Mouse (Mus musculus) small intestine, adult 2 months (tissue): Measurements from ENCODE around the gene Zfp385b. TPM values are rescaled to one million over a fixed set of nuclear protein-coding genes. Genes with fewer than 3 reads are reported as not detected.

Experiments
- H3K27ac ChIP-seq: fragments of 200-500 bp; 2 replicates; pipeline ENCODE4 v1.5.1; 2012; ENCODE audit warnings: low read depth, low read length, control low read depth, inconsistent platforms; ENCODE audit not compliant: insufficient read depth
- H3K27me3 ChIP-seq: fragments of 200-500 bp; 2 replicates; pipeline ENCODE4 v1.6.1; 2012; ENCODE audit warnings: mild to moderate bottlenecking, moderate library complexity, low read length, inconsistent platforms; ENCODE audit not compliant: control insufficient read depth, insufficient read depth
- H3K36me3 ChIP-seq: fragments of 200-500 bp; 2 replicates; pipeline ENCODE4 v1.6.1; 2012; ENCODE audit warnings: mild to moderate bottlenecking, low read length, control low read depth, inconsistent platforms; ENCODE audit not compliant: control insufficient read depth, insufficient read depth
- H3K4me1 ChIP-seq: fragments of 200-500 bp; 2 replicates; pipeline ENCODE4 v1.6.1; 2012; ENCODE audit warnings: low read length, inconsistent platforms, mixed read lengths; ENCODE audit not compliant: control insufficient read depth, insufficient read depth, insufficient read length
- H3K4me3 ChIP-seq: fragments of 200-500 bp; 2 replicates; pipeline ENCODE4 v1.5.1; 2012; ENCODE audit warnings: low read depth, mild to moderate bottlenecking, control low read depth, inconsistent platforms, low read length, moderate library complexity
- CTCF ChIP-seq: fragments of 200-500 bp; IDR thresholded peaks from 2 replicates; pipeline ENCODE4 v1.5.1; 2012; ENCODE audit warnings: low read depth, mild to moderate bottlenecking, control low read depth, inconsistent platforms, low read length, moderate library complexity, mixed read lengths; ENCODE audit not compliant: insufficient replicate concordance, insufficient read length; ENCODE audit errors: extremely low read depth
- POLR2A ChIP-seq: fragments of 200-500 bp; IDR thresholded peaks from 2 replicates; pipeline ENCODE4 v1.6.1; 2012; ENCODE audit warnings: low read depth, mild to moderate bottlenecking, control low read depth, inconsistent platforms, low read length, moderate library complexity
- WGBS: fragments of 180-500 bp; shearing (Covaris S2); methylation state at CpG from one replicate; pipeline ENCODE4 v1.1.7; 2018; 5-methylcytosine and 5-hydroxymethylcytosine counted together
- polyA plus RNA-seq: library from polyadenylated mRNA; depleted of rRNA; stranded (reverse); fragments of >200 nt; gene quantifications from 2 replicates; pipeline ENCODE4 v1.2.3, GENCODE M21; 2012

The Zfp385b gene
- polyA plus RNA-seq, 1 experiment, result 3.4 TPM

GRCm38 (mm10) chr2:77730196-77730595 lies 89.2 kb downstream of the Zfp385b start:
- Histone ChIP-seq H3K4me1 (no peaks in the 10 kb centered on the region), H3K36me3 (no peaks in the 10 kb centered on the region), H3K4me3 (no peak overlapping the region), H3K27me3 (no peaks in the 10 kb centered on the region), H3K27ac (no peak overlapping the region)
- TF ChIP-seq POLR2A (no peak), CTCF (no peak)
- WGBS, result 50% methylated on average over 2 of the region's 2 CpGs

- Histone ChIP-seq H3K27ac (no peak overlapping the region), H3K36me3 (no peaks in the 10 kb centered on the region), H3K27me3 (no peaks in the 10 kb centered on the region), H3K4me1 (no peaks in the 10 kb centered on the region), H3K4me3 (no peak overlapping the region)
- no peak for TF ChIP-seq CTCF
- 80% methylated on average over 7 of the region's 7 CpGs for WGBS
Observed at GRCm38 (mm10) chr2:77726798-77727197, 92.6 kb downstream of the Zfp385b start.

- TF ChIP-seq POLR2A (no peak), CTCF (no peak)
- 82% methylated on average over 4 of the region's 4 CpGs for WGBS
- H3K27me3 ChIP-seq, result no peaks in the 10 kb centered on the region
Observed at GRCm38 (mm10) chr2:77720806-77721205, 98.6 kb downstream of the Zfp385b start.

GRCm38 (mm10) chr2:77716367-77716766 lies 103.1 kb downstream of the Zfp385b start:
- H3K27ac ChIP-seq, result no peak overlapping the region
- no peaks in the 10 kb centered on the region for H3K36me3 ChIP-seq
- no peaks in the 10 kb centered on the region for H3K4me1 ChIP-seq
- TF ChIP-seq POLR2A (no peak), CTCF (no peak)
- H3K27me3 ChIP-seq, result no peaks in the 10 kb centered on the region
- H3K4me3 ChIP-seq, result no peak overlapping the region
- 79% methylated on average over 3 of the region's 3 CpGs for WGBS

More at GRCm38 (mm10) chr2:77720806-77721205, 98.6 kb downstream of the Zfp385b start:
- Histone ChIP-seq H3K4me3 (no peak overlapping the region), H3K4me1 (no peaks in the 10 kb centered on the region), H3K36me3 (no peaks in the 10 kb centered on the region), H3K27ac (no peak overlapping the region)

GRCm38 (mm10) chr2:77713886-77714285 lies 105.6 kb downstream of the Zfp385b start:
- Histone ChIP-seq H3K36me3 (no peaks in the 10 kb centered on the region), H3K4me3 (no peak overlapping the region), H3K27me3 (no peaks in the 10 kb centered on the region), H3K4me1 (no peaks in the 10 kb centered on the region), H3K27ac (no peak overlapping the region)
- TF ChIP-seq CTCF, result no peak
- no peak for TF ChIP-seq POLR2A
- WGBS, result 46% methylated on average over 5 of the region's 5 CpGs

GRCm38 (mm10) chr2:77711751-77712150 lies 107.7 kb downstream of the Zfp385b start:
- 63% methylated on average over 1 of the region's 1 CpGs for WGBS
- H3K4me1 ChIP-seq, result no peaks in the 10 kb centered on the region
- no peak overlapping the region for H3K27ac ChIP-seq
- H3K4me3 ChIP-seq, result no peak overlapping the region
- H3K36me3 ChIP-seq, result no peaks in the 10 kb centered on the region
- TF ChIP-seq POLR2A (no peak), CTCF (no peak)
- no peaks in the 10 kb centered on the region for H3K27me3 ChIP-seq

GRCm38 (mm10) chr2:77709206-77709794 lies 110.1 kb downstream of the Zfp385b start:
- no peak overlapping the region for H3K4me3 ChIP-seq
- 28% methylated on average over 7 of the region's 7 CpGs for WGBS
- H3K4me1 ChIP-seq, result no peaks in the 10 kb centered on the region
- no peaks in the 10 kb centered on the region for H3K27me3 ChIP-seq
- no peaks in the 10 kb centered on the region for H3K36me3 ChIP-seq
- TF ChIP-seq CTCF (no peak), POLR2A (no peak)
- no peak overlapping the region for H3K27ac ChIP-seq
